Mouse (Mus musculus) stomach, embryonic 16.5 days (tissue): Measurements from ENCODE around the gene Enpp7. TPM values are rescaled to one million over a fixed set of nuclear protein-coding genes. Genes with fewer than 3 reads are reported as not detected.
A peak's percentile ranks its signal among the peaks of the same experiment; 100 is the strongest.

Source experiments
- ATAC-seq: fragments of 200-750 bp; cut with Nextera tagmentation; 2 replicates; pipeline ENCODE4 v1.8.0; 2017; ENCODE audit warnings: moderate number of reproducible peaks, moderate TSS enrichment; ENCODE audit not compliant: insufficient read depth, low FRiP score
- H3K27ac ChIP-seq: fragments of 300-500 bp; sonication (generic); 2 replicates; pipeline ENCODE4 v1.5.1; 2014; ENCODE audit warnings: low read length
- H3K27me3 ChIP-seq: fragments of 300-500 bp; sonication (generic); 2 replicates; pipeline ENCODE4 v1.6.1; 2014; ENCODE audit warnings: low read length, control low read depth, mixed read lengths; ENCODE audit not compliant: control insufficient read depth, insufficient read depth
- H3K36me3 ChIP-seq: fragments of 300-500 bp; sonication (generic); 2 replicates; pipeline ENCODE4 v1.6.1; 2014; ENCODE audit warnings: low read length; ENCODE audit not compliant: control insufficient read depth, insufficient read depth
- H3K4me1 ChIP-seq: fragments of 300-500 bp; sonication (generic); 2 replicates; pipeline ENCODE4 v1.6.1; 2014; ENCODE audit warnings: low read length, control low read depth, mixed read lengths; ENCODE audit not compliant: control insufficient read depth, insufficient read depth
- H3K4me2 ChIP-seq: fragments of 300-500 bp; sonication (generic); 2 replicates; pipeline ENCODE4 v1.6.1; 2014; ENCODE audit warnings: low read depth, low read length, mixed read lengths
- H3K4me3 ChIP-seq: fragments of 300-500 bp; sonication (generic); replicated peaks from 2 replicates; pipeline ENCODE4 v1.5.1; 2014; ENCODE audit warnings: mild to moderate bottlenecking, low read length
- H3K9ac ChIP-seq: fragments of 300-500 bp; sonication (generic); 2 replicates; pipeline ENCODE4 v1.6.1; 2014; ENCODE audit warnings: low read length
- H3K9me3 ChIP-seq: fragments of 300-500 bp; sonication (generic); replicated peaks from 2 replicates; pipeline ENCODE4 v1.6.1; 2016; ENCODE audit warnings: low read length, control low read depth; ENCODE audit not compliant: control insufficient read depth
- WGBS: fragments of 180-500 bp; shearing (Covaris S2); extraction: QIAGEN DNeasy Blood & Tissue Kit; methylation state at CpG from one replicate; pipeline ENCODE4 v1.1.7; 2014; 5-methylcytosine and 5-hydroxymethylcytosine counted together
- polyA plus RNA-seq: library from polyadenylated mRNA; unstranded; fragments of >200 nt; fragmentation: Nextera tagmentation; extraction: Ambion mirVana; gene quantifications from 2 replicates; pipeline ENCODE4 v1.2.1, GENCODE M21; 2015

The Enpp7 gene
- not detected in 2 replicates for polyA plus RNA-seq

DNA sequence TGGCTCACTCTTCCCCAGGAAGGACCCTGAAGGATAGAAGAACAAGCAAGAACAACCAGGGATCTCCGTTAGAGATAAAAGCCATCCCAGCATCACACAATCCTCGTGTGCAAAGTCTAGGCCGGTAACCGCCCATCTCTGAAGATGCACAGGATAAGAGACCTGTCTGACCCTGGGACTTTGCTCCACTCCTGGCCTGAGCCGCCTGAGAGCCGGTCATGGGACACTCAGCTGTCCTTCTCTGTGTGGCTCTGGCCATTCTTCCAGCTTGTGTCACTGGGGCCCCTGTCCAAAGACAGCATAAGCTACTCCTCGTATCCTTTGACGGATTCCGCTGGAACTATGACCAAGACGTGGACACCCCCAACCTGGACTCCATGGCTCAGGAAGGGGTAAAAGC, at the start of gene Enpp7:
Gene Enpp7, plus strand, starts transcription at position 190 of the 400 bp plus-strand sequence.
- Histone ChIP-seq H3K36me3 (no peaks in the 10 kb centered on the region), H3K4me3 (no peak within 1 kb of the TSS), H3K27ac (no peak within 1 kb of the TSS), H3K4me1 (no peaks in the 10 kb centered on the region), H3K27me3 (no peaks in the 10 kb centered on the region), H3K9ac (no peak within 1 kb of the TSS), H3K9me3 (no peaks in the 10 kb centered on the region), H3K4me2 (no peak within 1 kb of the TSS)
- WGBS, result 86% methylated on average over 10 of the region's 10 CpGs
- no peak for ATAC-seq

DNA sequence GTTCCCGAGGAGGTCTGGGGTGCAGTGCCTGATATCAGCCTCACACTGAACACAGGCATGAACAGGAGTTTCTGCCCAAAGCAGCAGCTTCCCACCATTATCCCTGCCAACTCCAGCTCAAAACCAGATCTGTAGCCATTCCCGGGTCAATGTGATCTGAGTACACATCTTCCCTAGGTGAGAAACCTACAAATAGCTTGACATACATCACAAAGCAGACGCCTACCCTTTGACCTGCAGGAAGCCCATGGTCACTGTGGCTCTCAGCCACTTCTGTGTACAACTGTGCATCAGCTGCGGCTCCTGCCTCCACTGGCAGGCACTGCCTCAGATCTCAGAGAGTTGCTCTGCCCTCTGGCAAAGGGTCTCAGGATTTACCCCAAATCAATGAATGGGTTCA, 48.3 kb upstream of the Enpp7 start:
- H3K4me1 ChIP-seq, result no peaks in the 10 kb centered on the region
- no peaks in the 10 kb centered on the region for H3K9me3 ChIP-seq
- no peaks in the 10 kb centered on the region for H3K36me3 ChIP-seq
- no peak overlapping the region for H3K4me3 ChIP-seq
- H3K4me2 ChIP-seq, result no peak overlapping the region
- H3K9ac ChIP-seq, result no peak overlapping the region
- H3K27me3 ChIP-seq, result no peaks in the 10 kb centered on the region; the same call in 1 of the 2 replicates
- H3K27ac ChIP-seq, result no peak overlapping the region
- WGBS, result 70% methylated on average over 4 of the region's 4 CpGs
- ATAC-seq, result no peak

DNA sequence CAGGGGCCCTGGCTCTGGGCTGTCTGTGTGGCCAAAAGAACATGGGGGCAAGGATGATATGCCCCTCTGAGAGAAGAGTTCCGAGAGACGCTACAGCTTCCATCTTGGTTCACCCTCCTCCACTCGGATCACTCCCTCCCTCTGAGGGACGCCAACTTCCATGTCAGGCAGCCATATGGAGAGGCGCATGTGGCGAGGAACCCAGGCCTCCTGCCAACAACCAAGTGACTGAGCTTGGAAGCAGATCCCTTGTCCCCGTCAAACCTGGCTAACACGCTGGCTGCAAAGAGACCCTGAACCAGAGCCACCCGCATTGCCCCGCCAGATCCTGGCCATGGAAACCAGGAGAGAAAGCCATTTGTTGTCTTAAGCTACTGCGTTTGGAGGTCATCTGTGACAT, 47.4 kb upstream of the Enpp7 start:
- 60% methylated on average over 11 of the region's 11 CpGs for WGBS
- H3K36me3 ChIP-seq, result no peaks in the 10 kb centered on the region
- H3K9ac ChIP-seq, result no peak overlapping the region
- H3K4me3 ChIP-seq, result no peak overlapping the region
- H3K9me3 ChIP-seq, result no peaks in the 10 kb centered on the region
- no peaks in the 10 kb centered on the region; the same call in 1 of the 2 replicates for H3K27me3 ChIP-seq
- no peaks in the 10 kb centered on the region for H3K4me1 ChIP-seq
- H3K4me2 ChIP-seq, result no peak overlapping the region
- ATAC-seq, result no peak
- H3K27ac ChIP-seq, result no peak overlapping the region

DNA sequence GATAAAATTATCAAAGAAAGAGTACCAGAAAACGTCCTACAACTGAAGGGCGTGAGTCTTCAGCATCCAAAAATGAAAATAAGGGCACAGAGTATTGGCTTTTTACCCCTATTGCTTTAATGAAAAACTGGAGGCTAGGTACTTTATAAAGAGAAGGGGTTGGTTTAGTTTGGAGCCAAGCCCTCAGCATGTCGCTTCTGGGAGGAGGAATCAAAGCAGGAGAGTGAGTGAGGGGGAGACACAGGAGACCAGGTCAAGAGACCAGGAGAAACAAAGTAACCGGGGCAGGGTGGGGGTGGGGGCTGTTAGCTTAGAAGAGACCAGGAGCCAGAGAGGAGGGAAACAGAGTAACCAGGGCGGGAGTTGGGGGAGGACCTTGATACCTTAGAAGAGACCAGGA, 46.7 kb upstream of the Enpp7 start:
- H3K4me2 ChIP-seq, result no peak overlapping the region
- H3K9ac ChIP-seq, result no peak overlapping the region
- no peak overlapping the region for H3K27ac ChIP-seq
- H3K4me1 ChIP-seq, result no peaks in the 10 kb centered on the region
- H3K4me3 ChIP-seq, result no peak overlapping the region
- H3K9me3 ChIP-seq, result no peaks in the 10 kb centered on the region
- H3K27me3 ChIP-seq, result no peaks in the 10 kb centered on the region; the same call in 1 of the 2 replicates
- ATAC-seq, result no peak
- H3K36me3 ChIP-seq, result no peaks in the 10 kb centered on the region
- WGBS, result 41% methylated on average over 5 of the region's 5 CpGs

DNA sequence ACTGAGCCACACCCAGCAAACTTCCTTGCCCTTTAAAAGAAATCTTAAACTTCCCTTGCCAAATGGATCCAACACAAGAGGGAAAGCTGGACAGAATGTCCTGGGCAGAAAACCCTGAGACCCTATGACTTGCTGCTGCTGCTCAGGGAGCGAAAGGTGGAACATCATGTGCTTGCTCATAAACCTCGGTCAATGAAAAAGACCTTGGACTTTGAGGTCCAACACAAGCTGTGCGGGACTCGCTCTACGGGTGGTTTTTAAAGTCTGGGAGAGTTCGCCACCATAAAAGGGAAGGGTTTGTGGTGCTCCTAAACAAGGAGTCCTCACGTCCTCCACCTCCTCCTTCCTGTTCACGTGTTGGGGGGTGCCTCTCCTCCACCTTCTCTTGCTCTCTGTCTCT, 42.1 kb upstream of the Enpp7 start:
- H3K27ac ChIP-seq, result no peak overlapping the region
- H3K27me3 ChIP-seq, result no peaks in the 10 kb centered on the region; the same call in 1 of the 2 replicates
- no peaks in the 10 kb centered on the region for H3K4me1 ChIP-seq
- H3K4me3 ChIP-seq, result no peak overlapping the region
- H3K9ac ChIP-seq, result no peak overlapping the region
- H3K4me2 ChIP-seq, result no peak overlapping the region
- no peaks in the 10 kb centered on the region for H3K9me3 ChIP-seq
- no peak for ATAC-seq
- H3K36me3 ChIP-seq, result no peaks in the 10 kb centered on the region
- 88% methylated on average over 8 of the region's 8 CpGs for WGBS

DNA sequence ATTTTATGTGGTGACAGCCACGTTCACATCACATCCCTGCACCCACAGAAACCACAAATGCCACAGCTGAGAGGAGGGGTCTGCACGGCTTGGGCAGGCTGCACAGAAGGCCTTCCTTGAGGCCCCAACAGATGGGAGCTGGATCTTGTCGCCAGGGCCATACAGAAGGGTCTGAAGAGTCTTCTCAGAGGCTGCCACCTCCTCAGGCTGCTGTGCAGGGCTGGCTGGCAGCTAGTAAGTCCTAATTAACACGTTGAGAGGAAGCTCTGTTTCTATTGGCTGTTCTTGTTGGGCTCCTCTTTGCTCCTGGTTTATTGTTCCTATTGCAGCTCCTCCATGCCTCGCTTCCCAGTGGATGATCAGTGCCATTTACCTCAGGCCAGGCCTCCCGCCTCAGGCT, 33.0 kb upstream of the Enpp7 start:
- ATAC-seq, result no peak
- WGBS, result 52% methylated on average over 6 of the region's 6 CpGs
- H3K36me3 ChIP-seq, result no peaks in the 10 kb centered on the region

DNA sequence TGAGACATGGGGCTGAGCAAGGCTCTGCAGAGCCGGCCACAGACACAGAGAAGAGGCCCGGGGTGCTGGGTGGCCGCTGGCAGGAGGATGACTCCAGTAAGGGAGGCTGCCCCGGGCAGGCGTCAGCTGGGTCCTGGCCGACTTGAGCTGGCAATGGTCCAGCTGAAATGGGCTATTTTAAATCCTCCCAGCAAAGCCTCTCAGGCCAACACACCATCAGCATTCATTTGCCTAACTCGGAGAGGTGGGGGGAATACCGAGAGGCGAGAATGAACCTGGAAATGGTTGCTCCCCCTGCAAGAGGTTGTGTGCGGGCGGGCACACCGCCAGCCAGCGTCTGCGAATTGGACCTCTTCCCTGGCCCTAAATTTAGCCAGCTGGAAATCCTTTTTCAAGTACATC, 30.9 kb upstream of the Enpp7 start:
- WGBS, result 63% methylated on average over 14 of the region's 14 CpGs
- no peak overlapping the region for H3K27ac ChIP-seq
- H3K4me2 ChIP-seq, result no peak overlapping the region
- H3K27me3 ChIP-seq, result no peaks in the 10 kb centered on the region
- no peaks in the 10 kb centered on the region for H3K9me3 ChIP-seq
- no peak overlapping the region for H3K4me3 ChIP-seq
- no peak for ATAC-seq
- no peak overlapping the region for H3K9ac ChIP-seq
- peaks cover 8% of the 10 kb centered on the region; the same call in 1 of the 2 replicates for H3K4me1 ChIP-seq
- H3K36me3 ChIP-seq, result no peaks in the 10 kb centered on the region

More for the DNA sequence above, 33.0 kb upstream of the Enpp7 start:
- no peak overlapping the region for H3K27ac ChIP-seq
- no peak overlapping the region for H3K4me2 ChIP-seq
- H3K9me3 ChIP-seq, result no peaks in the 10 kb centered on the region
- peaks cover 8% of the 10 kb centered on the region; the same call in 1 of the 2 replicates for H3K4me1 ChIP-seq
- no peak overlapping the region for H3K4me3 ChIP-seq
- H3K9ac ChIP-seq, result no peak overlapping the region
- H3K27me3 ChIP-seq, result no peaks in the 10 kb centered on the region

DNA sequence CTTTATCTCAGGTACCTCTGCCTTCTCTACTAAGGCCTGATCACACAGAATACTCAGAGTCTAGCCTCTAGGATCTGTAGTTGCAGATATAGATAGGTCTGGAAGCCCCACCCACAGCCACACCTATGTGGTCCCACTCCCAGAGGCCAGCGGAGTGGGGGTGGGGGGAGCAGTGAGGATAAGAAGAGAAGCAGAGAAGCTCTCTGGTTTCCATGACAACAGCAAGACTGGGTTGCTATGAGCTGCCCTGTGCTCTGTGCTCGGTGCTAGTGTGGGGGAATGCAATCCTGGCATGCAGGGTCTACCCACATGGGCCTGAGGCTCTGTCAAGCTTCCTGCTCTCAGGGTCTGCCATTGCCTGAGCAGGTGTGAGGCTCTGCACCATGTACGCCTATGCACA, 27.3 kb upstream of the Enpp7 start:
- Histone ChIP-seq H3K36me3 (no peaks in the 10 kb centered on the region), H3K4me3 (no peak overlapping the region), H3K4me1 (peaks cover 8% of the 10 kb centered on the region; the same call in 1 of the 2 replicates), H3K4me2 (no peak overlapping the region), H3K27me3 (no peaks in the 10 kb centered on the region), H3K9me3 (no peaks in the 10 kb centered on the region), H3K9ac (no peak overlapping the region), H3K27ac (no peak overlapping the region)
- ATAC-seq, result 0 out of 2 replicates have a peak, but pooled peaks have one; percentile 20
- WGBS, result 50% methylated on average over 3 of the region's 3 CpGs

DNA sequence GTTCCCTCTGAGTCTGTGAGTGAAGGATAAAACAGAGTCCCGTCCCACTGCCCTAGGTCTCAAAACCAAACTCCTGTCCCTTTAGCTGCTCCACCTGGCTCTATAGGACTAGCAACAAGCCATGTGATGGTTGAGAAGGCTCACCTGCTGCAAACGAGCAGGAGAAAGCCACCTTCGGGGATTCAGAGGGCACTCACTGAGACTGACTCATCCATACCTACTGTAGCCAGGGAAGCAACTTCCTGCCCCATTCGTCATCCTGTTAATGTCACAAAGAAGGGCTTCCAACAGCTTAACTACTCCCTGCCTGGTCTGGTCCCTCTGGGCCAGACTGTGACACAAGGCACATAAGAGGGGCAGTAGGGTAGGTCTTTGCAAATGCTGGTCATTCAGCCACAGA, 25.5 kb upstream of the Enpp7 start:
- Histone ChIP-seq H3K4me1 (peaks cover under 1% of the 10 kb centered on the region; the same call in 1 of the 2 replicates), H3K36me3 (no peaks in the 10 kb centered on the region), H3K4me3 (no peak overlapping the region), H3K9ac (no peak overlapping the region), H3K9me3 (no peaks in the 10 kb centered on the region), H3K4me2 (no peak overlapping the region), H3K27me3 (no peaks in the 10 kb centered on the region; the same call in 1 of the 2 replicates), H3K27ac (no peak overlapping the region)
- 37% methylated on average over 4 of the region's 4 CpGs for WGBS
- ATAC-seq, result no peak
